Mouse (Mus musculus) ES-E14 (cell line): ENCODE data around the gene Zfp768.

Experiments
- HCFC1 ChIP-seq: IDR thresholded peaks from 2 replicates; pipeline ENCODE4 v1.6.1; 2012; ENCODE audit warnings: low read length, inconsistent platforms, borderline replicate concordance; ENCODE audit not compliant: insufficient read depth
- MAFK ChIP-seq: IDR thresholded peaks from 2 replicates; pipeline ENCODE4 v1.6.1; 2014; ENCODE audit warnings: mild to moderate bottlenecking, low read depth, low read length, inconsistent platforms; ENCODE audit not compliant: insufficient read depth
- ZC3H11A ChIP-seq: IDR thresholded peaks from 2 replicates; pipeline ENCODE4 v1.6.1; 2012; ENCODE audit warnings: low read depth, mild to moderate bottlenecking, inconsistent platforms, low read length, borderline replicate concordance

DNA sequence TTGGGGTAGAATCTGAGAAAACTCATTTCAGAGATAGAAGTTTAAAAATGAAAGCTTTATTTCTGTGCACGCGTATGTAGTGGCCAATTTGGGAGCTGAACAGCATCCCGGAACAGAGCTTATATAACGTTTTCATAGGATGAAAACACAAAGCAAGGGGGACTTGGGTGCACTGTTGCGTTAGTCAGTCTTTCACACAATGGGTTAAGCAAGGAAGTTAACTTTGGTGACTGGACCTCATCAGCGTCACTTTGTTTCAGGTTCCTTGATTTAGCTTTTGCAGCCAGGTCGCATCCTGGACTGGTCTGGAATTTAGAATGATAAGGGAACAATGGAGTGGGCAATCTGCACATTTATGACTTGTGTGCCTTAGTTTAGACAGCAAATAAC is 48.5 kb upstream of the Zfp768 start:
- no peak for TF ChIP-seq MAFK
- TF ChIP-seq HCFC1, result no peak
- no peak for TF ChIP-seq ZC3H11A
